10 mouse cellular contexts compared by ENCODE assay signal in genomic region chr15:101497181-101497580, GRCm38 (mm10). TPM values are rescaled to one million over a fixed set of nuclear protein-coding genes. Genes with fewer than 3 reads are reported as not detected.
DNase-seq lines count a peak whose midpoint lies in the region; ATAC-seq lines count a peak whose summit lies in the region.
"Had no signal": no experiment of that assay in that cellular context is flagged by ENCODE, and none has a peak within 500 bp of the region (broad histone marks: within the 10 kb centered on the region; RNA-seq: fewer than 3 reads in every experiment).

No protein-coding gene starts in this region.

- WGBS in midbrain, embryonic 11.5 days, result 77% methylated on average over 2 of the region's 2 CpGs
- 67% methylated on average over 2 of the region's 2 CpGs for WGBS in midbrain, embryonic 13.5 days

- H3K36me3 ChIP-seq in midbrain, embryonic 11.5 days (ENCODE audit: control insufficient read depth, insufficient read depth, low read length), result no peaks in the 10 kb centered on the region
- H3K36me3 ChIP-seq in midbrain, embryonic 13.5 days, result no peaks in the 10 kb centered on the region

- peak; percentile 14 to 35 for DNase-seq in cerebellum, postnatal 14 days
- no peak for DNase-seq in cerebellum, adult 11-12 months
- DNase-seq in midbrain, embryonic 11.5 days (ENCODE audit: low spot score, missing footprints), result peak; percentile 85
- peak; percentile 51 to 52 for DNase-seq in kidney, postnatal 36 days
- DNase-seq in frontal cortex, postnatal 25 days (ENCODE audit: low spot score in 2 of 2), result no peak
- DNase-seq in B cell, adult 2 months, result no peak

- H3K27ac ChIP-seq in midbrain, embryonic 11.5 days (ENCODE audit: low read depth, low read length), result no peak overlapping the region
- no peak overlapping the region for H3K27ac ChIP-seq in midbrain, embryonic 13.5 days

- no peaks in the 10 kb centered on the region for H3K9me3 ChIP-seq in midbrain, embryonic 11.5 days (ENCODE audit: control insufficient read depth, low read length)
- no peaks in the 10 kb centered on the region for H3K9me3 ChIP-seq in midbrain, embryonic 13.5 days

- no peaks in the 10 kb centered on the region for H3K27me3 ChIP-seq in midbrain, embryonic 11.5 days (ENCODE audit: control insufficient read depth, insufficient read depth, low read length)
- no peaks in the 10 kb centered on the region for H3K27me3 ChIP-seq in midbrain, embryonic 13.5 days

- no peak overlapping the region for H3K4me3 ChIP-seq in midbrain, embryonic 11.5 days (ENCODE audit: low read depth, low read length)
- H3K4me3 ChIP-seq in midbrain, embryonic 13.5 days (replicated peaks), result no peak overlapping the region
- H3K4me3 ChIP-seq: myocyte had no signal

- no peaks in the 10 kb centered on the region for H3K4me1 ChIP-seq in midbrain, embryonic 11.5 days (ENCODE audit: control insufficient read depth, insufficient read depth, low read length)
- H3K4me1 ChIP-seq in midbrain, embryonic 13.5 days (replicated peaks), result no peaks in the 10 kb centered on the region

- H3K9ac ChIP-seq in midbrain, embryonic 11.5 days (ENCODE audit: low read length), result no peak overlapping the region
- no peak overlapping the region for H3K9ac ChIP-seq in midbrain, embryonic 13.5 days (replicated peaks)

- ATAC-seq in midbrain, embryonic 11.5 days (ENCODE audit: low FRiP score), result no peak
- ATAC-seq in midbrain, embryonic 13.5 days, result no peak
- 0 out of 2 replicates have a peak, but pooled peaks have one; percentile 32 for ATAC-seq in common myeloid progenitor, adult 5-6 weeks (replicated peaks; ENCODE audit: low read depth, poor library complexity, severe bottlenecking)

- H3K4me2 ChIP-seq in midbrain, embryonic 11.5 days, result no peak overlapping the region
- H3K4me2 ChIP-seq in midbrain, embryonic 13.5 days (replicated peaks), result no peak overlapping the region

RNA-seq across cellular contexts. Expression of gene Krt83, which starts 5.9 kb away (rescaled TPM):
- not detected in 2 replicates for polyA plus RNA-seq in midbrain, embryonic 11.5 days (2014; fragmentation: Nextera tagmentation; extraction: Ambion mirVana)
- polyA plus RNA-seq in midbrain, embryonic 13.5 days (2015; fragmentation: Nextera tagmentation; extraction: Ambion mirVana), result not detected in 2 replicates
- total RNA-seq in common myeloid progenitor, adult 5-6 weeks (2017), result not detected in 2 replicates
- polyA plus RNA-seq: heart, embryonic 14.5 days; myocyte had no signal

RNA-seq across cellular contexts. Expression of gene Gm49425, which starts 19.9 kb away (rescaled TPM):
- not detected in 2 replicates for polyA plus RNA-seq in midbrain, embryonic 11.5 days (2014; fragmentation: Nextera tagmentation; extraction: Ambion mirVana)
- not detected in 2 replicates for polyA plus RNA-seq in midbrain, embryonic 13.5 days (2015; fragmentation: Nextera tagmentation; extraction: Ambion mirVana)
- total RNA-seq in common myeloid progenitor, adult 5-6 weeks (2017), result not detected in 2 replicates
- polyA plus RNA-seq: heart, embryonic 14.5 days; myocyte had no signal

RNA-seq across cellular contexts. Expression of gene Krt86, which starts 23.9 kb away (rescaled TPM):
- not detected in 2 replicates for polyA plus RNA-seq in midbrain, embryonic 11.5 days (2014; fragmentation: Nextera tagmentation; extraction: Ambion mirVana)
- polyA plus RNA-seq in midbrain, embryonic 13.5 days (2015; fragmentation: Nextera tagmentation; extraction: Ambion mirVana), result not detected in 2 replicates
- not detected in 2 replicates for total RNA-seq in common myeloid progenitor, adult 5-6 weeks (2017)
- polyA plus RNA-seq: heart, embryonic 14.5 days; myocyte had no signal

RNA-seq across cellular contexts. Expression of gene Krt81, which starts 33.6 kb away (rescaled TPM):
- polyA plus RNA-seq in midbrain, embryonic 11.5 days (2014; fragmentation: Nextera tagmentation; extraction: Ambion mirVana), result not detected in 2 replicates
- polyA plus RNA-seq in midbrain, embryonic 13.5 days (2015; fragmentation: Nextera tagmentation; extraction: Ambion mirVana), result not detected in 2 replicates
- not detected in 2 replicates for total RNA-seq in common myeloid progenitor, adult 5-6 weeks (2017)
- polyA plus RNA-seq: heart, embryonic 14.5 days; myocyte had no signal

RNA-seq across cellular contexts. Expression of gene Krt84, which starts 35.4 kb away (rescaled TPM):
- polyA plus RNA-seq in midbrain, embryonic 11.5 days (2014; fragmentation: Nextera tagmentation; extraction: Ambion mirVana), result not detected in 2 replicates
- not detected in 2 replicates for polyA plus RNA-seq in midbrain, embryonic 13.5 days (2015; fragmentation: Nextera tagmentation; extraction: Ambion mirVana)
- not detected in 2 replicates for total RNA-seq in common myeloid progenitor, adult 5-6 weeks (2017)
- polyA plus RNA-seq: heart, embryonic 14.5 days; myocyte had no signal

Comparison
In these comparisons a context has a peak if more than half of its experiments do, and no peak if none do; other contexts are left out.
1. DNase-seq: peak in cerebellum, postnatal 14 days (2 of 2), midbrain, embryonic 11.5 days (single experiment) and kidney, postnatal 36 days (2 of 2); none in cerebellum, adult 11-12 months (single experiment), frontal cortex, postnatal 25 days (0 of 2) and B cell, adult 2 months (0 of 2).